Mouse (Mus musculus) forebrain, embryonic 11.5 days (tissue): ENCODE data around the gene Pet117. TPM values are rescaled to one million over a fixed set of nuclear protein-coding genes. Genes with fewer than 3 reads are reported as not detected.
"Not testable (repeated sequence)": the region's sequence is repeated elsewhere in the genome, so short reads cannot be mapped to it uniquely, and the experiment has no call there.

Experiments
- ATAC-seq: fragments of 200-750 bp; cut with Nextera tagmentation; replicated peaks from 2 replicates; pipeline ENCODE4 v1.8.0; 2017; ENCODE audit warnings: moderate TSS enrichment; ENCODE audit not compliant: low FRiP score
- DNase-seq: peaks from one replicate; pipeline ENCODE4 v3.0.0-alpha.2; 2017; ENCODE audit warnings: low spot score
- H3K27ac ChIP-seq: fragments of 300-500 bp; sonication (generic); 2 replicates; pipeline ENCODE4 v1.5.1; 2014; ENCODE audit warnings: low read depth, low read length
- H3K27me3 ChIP-seq: fragments of 300-500 bp; sonication (generic); 2 replicates; pipeline ENCODE4 v1.6.1; 2014; ENCODE audit warnings: mild to moderate bottlenecking, low read length, mixed read lengths; ENCODE audit not compliant: control insufficient read depth, insufficient read depth
- H3K36me3 ChIP-seq: fragments of 300-500 bp; sonication (generic); 2 replicates; pipeline ENCODE4 v1.6.1; 2014; ENCODE audit warnings: mild to moderate bottlenecking, low read length, moderate library complexity, mixed read lengths; ENCODE audit not compliant: control insufficient read depth, insufficient read depth
- H3K4me1 ChIP-seq: fragments of 300-500 bp; sonication (generic); replicated peaks from 2 replicates; pipeline ENCODE4 v1.6.1; 2014; ENCODE audit warnings: low read length, mixed read lengths; ENCODE audit not compliant: control insufficient read depth, insufficient read depth
- H3K4me2 ChIP-seq: fragments of 300-500 bp; sonication (generic); 2 replicates; pipeline ENCODE4 v1.6.1; 2014; ENCODE audit warnings: low read depth, mild to moderate bottlenecking, low read length, moderate library complexity, mixed read lengths; ENCODE audit not compliant: severe bottlenecking
- H3K4me3 ChIP-seq: fragments of 300-500 bp; sonication (generic); 2 replicates; pipeline ENCODE4 v1.5.1; 2014; ENCODE audit warnings: low read depth, low read length
- H3K9ac ChIP-seq: fragments of 300-500 bp; sonication (generic); 2 replicates; pipeline ENCODE4 v1.6.1; 2014; ENCODE audit warnings: low read length
- H3K9me3 ChIP-seq: fragments of 300-500 bp; sonication (generic); 2 replicates; pipeline ENCODE4 v1.6.1; 2016; ENCODE audit warnings: low read length, mixed read lengths; ENCODE audit not compliant: control insufficient read depth
- WGBS: fragments of 180-500 bp; shearing (Covaris S2); extraction: QIAGEN DNeasy Blood & Tissue Kit; methylation state at CpG from one replicate; pipeline ENCODE4 v1.1.7; 2014; 5-methylcytosine and 5-hydroxymethylcytosine counted together
- polyA plus RNA-seq: library from polyadenylated mRNA; unstranded; fragments of >200 nt; fragmentation: Nextera tagmentation; extraction: Ambion mirVana; gene quantifications from 2 replicates; pipeline ENCODE4 v1.2.1, GENCODE M21; 2014

The Pet117 gene
- polyA plus RNA-seq, 1 experiment from 2014 or later = not detected

- H3K36me3 ChIP-seq = no peaks in the 10 kb centered on the region
- H3K9ac ChIP-seq = no peak overlapping the region
- DNase-seq (peak; percentile 69), ATAC-seq (no peak)
- H3K27me3 ChIP-seq = peaks cover 55% of the 10 kb centered on the region
- H3K9me3 ChIP-seq = no peaks in the 10 kb centered on the region
- WGBS = 7% methylated on average over 28 of the region's 28 CpGs
- 0 out of 2 replicates have a peak overlapping the region, but pooled peaks have one; percentile 10 for H3K4me3 ChIP-seq
- H3K4me2 ChIP-seq = peak overlapping the region; percentile 33
- peaks cover 18% of the 10 kb centered on the region; the same call in 1 of the 2 replicates for H3K4me1 ChIP-seq
- no peak overlapping the region for H3K27ac ChIP-seq
These were observed 35.5 kb upstream of the Pet117 start for GRCm38 (mm10) chr2:144333138-144333842.

GRCm38 (mm10) chr2:144337230-144337629 is 31.6 kb upstream of the Pet117 start:
- no peaks in the 10 kb centered on the region for H3K36me3 ChIP-seq
- no peaks in the 10 kb centered on the region for H3K9me3 ChIP-seq
- H3K4me1 ChIP-seq = peaks cover 3% of the 10 kb centered on the region; the same call in 1 of the 2 replicates
- no peak overlapping the region for H3K4me3 ChIP-seq
- no peak overlapping the region for H3K27ac ChIP-seq
- no peak overlapping the region for H3K4me2 ChIP-seq
- H3K9ac ChIP-seq = no peak overlapping the region
- H3K27me3 ChIP-seq = peaks cover 20% of the 10 kb centered on the region
- 70% methylated on average over 3 of the region's 3 CpGs for WGBS
- DNase-seq (no peak), ATAC-seq (no peak)

GRCm38 (mm10) chr2:144337701-144338100 is 31.1 kb upstream of the Pet117 start:
- Histone ChIP-seq H3K27ac (no peak overlapping the region), H3K36me3 (no peaks in the 10 kb centered on the region), H3K27me3 (peaks cover 15% of the 10 kb centered on the region), H3K4me1 (peaks cover 3% of the 10 kb centered on the region; the same call in 1 of the 2 replicates), H3K4me2 (no peak overlapping the region), H3K4me3 (no peak overlapping the region), H3K9ac (no peak overlapping the region), H3K9me3 (no peaks in the 10 kb centered on the region)
- no peak for ATAC-seq
- no peak for DNase-seq
- 91% methylated on average over 7 of the region's 8 CpGs for WGBS

- peaks cover 11% of the 10 kb centered on the region for H3K27me3 ChIP-seq
- not testable (repeated sequence) for DNase-seq, H3K4me2 ChIP-seq, H3K36me3 ChIP-seq, H3K9me3 ChIP-seq, ATAC-seq, H3K4me3 ChIP-seq, H3K9ac ChIP-seq, H3K27ac ChIP-seq, H3K4me1 ChIP-seq
- 79% methylated on average over 6 of the region's 6 CpGs for WGBS
These were observed 30.6 kb upstream of the Pet117 start for GRCm38 (mm10) chr2:144338149-144338548.

- 84% methylated on average over 4 of the region's 4 CpGs for WGBS
- Histone ChIP-seq H3K27me3 (no peaks in the 10 kb centered on the region), H3K4me3 (no peak overlapping the region), H3K4me2 (no peak overlapping the region), H3K36me3 (no peaks in the 10 kb centered on the region), H3K4me1 (no peaks in the 10 kb centered on the region), H3K9me3 (no peaks in the 10 kb centered on the region), H3K9ac (no peak overlapping the region), H3K27ac (no peak overlapping the region)
- DNase-seq (no peak), ATAC-seq (no peak)
These were observed 25.6 kb upstream of the Pet117 start for GRCm38 (mm10) chr2:144343158-144343557.

- ATAC-seq = no peak
These were observed 20.3 kb upstream of the Pet117 start for GRCm38 (mm10) chr2:144348525-144348924.

GRCm38 (mm10) chr2:144352843-144353242 is 16.0 kb upstream of the Pet117 start:
- no peaks in the 10 kb centered on the region for H3K27me3 ChIP-seq
- 88% methylated on average over 11 of the region's 11 CpGs for WGBS
- DNase-seq (no peak), ATAC-seq (no peak)
- H3K9ac ChIP-seq = no peak overlapping the region
- no peaks in the 10 kb centered on the region for H3K36me3 ChIP-seq
- H3K4me1 ChIP-seq = no peaks in the 10 kb centered on the region
- H3K9me3 ChIP-seq = no peaks in the 10 kb centered on the region
- H3K4me3 ChIP-seq = no peak overlapping the region
- H3K27ac ChIP-seq = no peak overlapping the region
- no peak overlapping the region for H3K4me2 ChIP-seq

More at GRCm38 (mm10) chr2:144348525-144348924, 20.3 kb upstream of the Pet117 start:
- Histone ChIP-seq H3K4me1 (no peaks in the 10 kb centered on the region), H3K27ac (no peak overlapping the region), H3K9me3 (no peaks in the 10 kb centered on the region), H3K9ac (no peak overlapping the region), H3K4me2 (no peak overlapping the region), H3K27me3 (no peaks in the 10 kb centered on the region), H3K36me3 (no peaks in the 10 kb centered on the region), H3K4me3 (no peak overlapping the region)
- DNase-seq = no peak
- WGBS = 70% methylated on average over 3 of the region's 3 CpGs

- Histone ChIP-seq H3K27me3 (no peaks in the 10 kb centered on the region), H3K4me1 (no peaks in the 10 kb centered on the region), H3K4me2 (peak overlapping the region; percentile 75), H3K4me3 (peak overlapping the region; percentile 83), H3K36me3 (no peaks in the 10 kb centered on the region; the same call in 1 of the 2 replicates), H3K27ac (peak overlapping the region; percentile 92), H3K9me3 (no peaks in the 10 kb centered on the region), H3K9ac (peak overlapping the region; percentile 94)
- DNase-seq (no peak), ATAC-seq (peak; percentile 89)
- WGBS = under 1% methylated on average over 42 of the region's 43 CpGs
These were observed 225 bp downstream of the Pet117 start for GRCm38 (mm10) chr2:144369020-144369421.

- 2% methylated on average over 12 of the region's 12 CpGs for WGBS
- Histone ChIP-seq H3K27me3 (no peaks in the 10 kb centered on the region), H3K4me2 (peak overlapping the region; percentile 75), H3K36me3 (no peaks in the 10 kb centered on the region; the same call in 1 of the 2 replicates), H3K9me3 (no peaks in the 10 kb centered on the region), H3K4me3 (peak overlapping the region; percentile 83), H3K9ac (peak overlapping the region; percentile 94), H3K4me1 (no peaks in the 10 kb centered on the region), H3K27ac (peak overlapping the region; percentile 92)
- no peak for DNase-seq
- peak; percentile 45 for ATAC-seq
These were observed 715 bp downstream of the Pet117 start for GRCm38 (mm10) chr2:144369511-144369910.
